Mouse (Mus musculus): ENCODE measurements around the gene Nkx1-1.

- no peak for TF ChIP-seq CTCF (IDR thresholded peaks at IDR 0.05; ENCODE audit: low read depth, low read length)
- TF ChIP-seq GATA1 (IDR thresholded peaks at IDR 0.05; ENCODE audit: borderline replicate concordance, low read length), result no peak
- TF ChIP-seq TAL1 (conservative IDR thresholded peaks at IDR 0.05; ENCODE audit: low read depth, low read length), result no peak
- no peak for TF ChIP-seq POLR2AphosphoS5 (IDR thresholded peaks at IDR 0.05; ENCODE audit: insufficient replicate concordance, low read depth, low read length)
- no peak for TF ChIP-seq GATA2 (IDR thresholded peaks at IDR 0.05; ENCODE audit: borderline replicate concordance, low read depth, low read length)
These were observed 30.6 kb upstream of the Nkx1-1 start for GRCm38 (mm10) chr5:33464390-33464789.

Measured in G1E (cell line).